Comparison of ENCODE assay signal across 12 mouse cellular contexts in the genomic region with DNA sequence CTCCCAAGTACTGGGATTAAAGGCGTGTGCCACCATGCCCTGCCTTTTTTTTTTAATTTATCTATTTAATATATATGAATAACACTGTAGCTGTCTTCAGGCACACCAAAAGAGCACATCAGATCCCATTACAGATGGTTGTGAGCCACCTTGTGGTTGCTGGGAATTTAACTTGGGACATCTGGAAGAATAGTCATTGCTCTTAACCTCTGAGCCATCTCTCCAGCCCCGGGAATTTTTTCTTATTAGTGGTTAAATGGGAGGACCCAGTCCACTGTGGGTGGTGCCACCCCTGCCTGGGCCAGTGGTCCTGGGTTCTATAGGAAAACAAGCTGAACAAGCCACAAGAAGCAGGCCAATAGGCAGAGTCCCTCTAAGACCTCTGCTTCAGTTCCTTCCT. TPM values are rescaled to one million over a fixed set of nuclear protein-coding genes. Genes with fewer than 3 reads are reported as not detected.
DNase-seq lines count a peak whose midpoint lies in the region; ATAC-seq and TF ChIP-seq lines count a peak whose summit lies in the region.
"Had no signal": no experiment of that assay in that cellular context is flagged by ENCODE, and none has a peak within 500 bp of the region (broad histone marks: within the 10 kb centered on the region; RNA-seq: fewer than 3 reads in every experiment).

No protein-coding gene starts in this region.

- H3K27me3 ChIP-seq in forebrain, postnatal 0 days (ENCODE audit: insufficient read depth, low read length), result no peaks in the 10 kb centered on the region
- H3K27me3 ChIP-seq in forebrain, embryonic 10.5 days (ENCODE audit: poor library complexity, severe bottlenecking), result no peaks in the 10 kb centered on the region
- H3K27me3 ChIP-seq: intestine, embryonic 15.5 days; limb, embryonic 13.5 days had no signal

- DNase-seq in forebrain, postnatal 0 days, result peak; percentile 27
- DNase-seq in forebrain, embryonic 10.5 days (ENCODE audit: extremely low spot score, low spot score), result no peak
- peak; percentile 22 to 29 for DNase-seq in left cerebral cortex, adult 18-20 months (ENCODE audit: low spot score in 2 of 2)
- DNase-seq in left cerebral cortex, postnatal 14 days (ENCODE audit: low spot score in 2 of 2), result no peak
- peak; percentile 37 for DNase-seq in 3134 (ENCODE audit: extremely low read depth, insufficient read length, low spot score)
- DNase-seq in brain, embryonic 14.5 days (ENCODE audit: low read depth), result no peak
- DNase-seq in retina, postnatal 1 day, result no peak
- DNase-seq: gastrocnemius, postnatal 14 days; thymus, adult 18-20 months had no signal

- TF ChIP-seq CTCF in forebrain, postnatal 0 days (IDR thresholded peaks at IDR 0.05; ENCODE audit: low read depth), result peak; percentile 57
- TF ChIP-seq CTCF in brain, embryonic 14.5 days (IDR thresholded peaks at IDR 0.05; ENCODE audit: borderline replicate concordance, extremely low read depth, insufficient read depth, insufficient read length), result peak; percentile 32; the same call in 1 of the 2 replicates

- TF ChIP-seq POLR2A in brain, embryonic 14.5 days (IDR thresholded peaks at IDR 0.05; ENCODE audit: borderline replicate concordance, extremely low read depth, insufficient read depth, insufficient read length, poor library complexity, severe bottlenecking), result no peak

- H3K4me1 ChIP-seq in forebrain, postnatal 0 days (ENCODE audit: insufficient read depth), result peaks cover 17% of the 10 kb centered on the region
- H3K4me1 ChIP-seq in forebrain, embryonic 10.5 days, result peaks cover 35% of the 10 kb centered on the region

- H3K36me3 ChIP-seq in forebrain, postnatal 0 days (ENCODE audit: insufficient read depth), result no peaks in the 10 kb centered on the region
- H3K36me3 ChIP-seq in forebrain, embryonic 10.5 days (replicated peaks), result peaks cover 3% of the 10 kb centered on the region
- H3K36me3 ChIP-seq: intestine, embryonic 15.5 days had no signal

- H3K27ac ChIP-seq in forebrain, postnatal 0 days (ENCODE audit: low read depth, low read length), result no peak overlapping the region
- H3K27ac ChIP-seq in forebrain, embryonic 10.5 days, result no peak overlapping the region

- H3K4me2 ChIP-seq in forebrain, postnatal 0 days (ENCODE audit: low read depth), result no peak overlapping the region
- H3K4me2 ChIP-seq: intestine, embryonic 15.5 days had no signal

- intact Hi-C loops in left cerebral cortex, postnatal 14 days (cut with DNase I), result loop anchor here (2.0 to 10.0 kb wide), 2 partner anchors 75 to 953 kb away; partner anchors contain the start of gene Rsrp1

- no peak overlapping the region for H3K9ac ChIP-seq in forebrain, postnatal 0 days
- H3K9ac ChIP-seq: intestine, embryonic 15.5 days; limb, embryonic 13.5 days had no signal

- no peak overlapping the region for H3K4me3 ChIP-seq in forebrain, postnatal 0 days (ENCODE audit: low read depth, low read length)
- H3K4me3 ChIP-seq in forebrain, embryonic 10.5 days, result no peak overlapping the region
- H3K4me3 ChIP-seq: intestine, embryonic 15.5 days; limb, embryonic 13.5 days had no signal

- no peak for ATAC-seq in forebrain, postnatal 0 days
- ATAC-seq in erythroid progenitor cell, adult 5-6 weeks (replicated peaks; ENCODE audit: low FRiP score, poor library complexity, severe bottlenecking), result no peak
- ATAC-seq: intestine, embryonic 15.5 days had no signal

- H3K9me3 ChIP-seq in forebrain, postnatal 0 days (ENCODE audit: low read length), result no peaks in the 10 kb centered on the region
- no peaks in the 10 kb centered on the region for H3K9me3 ChIP-seq in forebrain, embryonic 10.5 days
- H3K9me3 ChIP-seq: intestine, embryonic 15.5 days; limb, embryonic 13.5 days had no signal

- 69% methylated on average over 2 of the region's 2 CpGs for WGBS in forebrain, postnatal 0 days
- WGBS in forebrain, embryonic 10.5 days, result 73% methylated on average over 2 of the region's 2 CpGs

RNA-seq across cellular contexts. Expression of gene Pnrc2, which starts 4.1 kb away (rescaled TPM):
- 64.4 and 75.0 TPM in 2 replicates for total RNA-seq in forebrain, postnatal 0 days (2014; rRNA removed)
- 60.9 and 73.0 TPM in 2 replicates for polyA plus RNA-seq in forebrain, postnatal 0 days (2015; fragmentation: Nextera tagmentation; extraction: Ambion mirVana)
- 205 and 219 TPM in 2 replicates for polyA plus RNA-seq in forebrain, embryonic 10.5 days (2016; fragmentation: Nextera tagmentation; extraction: Ambion mirVana)
- total RNA-seq in left cerebral cortex, adult 18-20 months (2021), result 10 to 100 TPM; 39.6 to 52.7 TPM
- 10 to 100 TPM; 48.8 to 49.7 TPM for total RNA-seq in left cerebral cortex, postnatal 14 days (2021)
- 67.1 and 74.4 TPM in 2 replicates for polyA plus RNA-seq in brain, embryonic 14.5 days (2012; rRNA removed)
- total RNA-seq in erythroid progenitor cell, adult 5-6 weeks (2015; ENCODE audit: low replicate concordance), result 245 and 298 TPM in 2 replicates
- 215 and 282 TPM in 2 replicates for total RNA-seq in erythroid progenitor cell, adult 5-6 weeks (2017; ENCODE audit: low replicate concordance)

RNA-seq across cellular contexts. Expression of gene Cnr2, which starts 17.5 kb away (rescaled TPM):
- 0.24 and 0.31 TPM in 2 replicates for total RNA-seq in forebrain, postnatal 0 days (2014; rRNA removed)
- polyA plus RNA-seq in forebrain, postnatal 0 days (2015; fragmentation: Nextera tagmentation; extraction: Ambion mirVana), result 0.17 TPM in 1 of 2 replicates, not detected in the other
- polyA plus RNA-seq in forebrain, embryonic 10.5 days (2016; fragmentation: Nextera tagmentation; extraction: Ambion mirVana), result 0.30 and 0.48 TPM in 2 replicates
- not detected for total RNA-seq in left cerebral cortex, adult 18-20 months (2021)
- total RNA-seq in left cerebral cortex, postnatal 14 days (2021), result under 1 TPM in 1 of 2 experiments, not detected in 1; 0.09 TPM
- 0.19 and 0.25 TPM in 2 replicates for polyA plus RNA-seq in brain, embryonic 14.5 days (2012; rRNA removed)
- total RNA-seq in erythroid progenitor cell, adult 5-6 weeks (2015; ENCODE audit: low replicate concordance), result 4.3 and 5.0 TPM in 2 replicates
- total RNA-seq in erythroid progenitor cell, adult 5-6 weeks (2017; ENCODE audit: low replicate concordance), result 1.7 and 3.4 TPM in 2 replicates

RNA-seq across cellular contexts. Expression of gene Srsf10, which starts 22.2 kb away (rescaled TPM):
- total RNA-seq in forebrain, postnatal 0 days (2014; rRNA removed), result 96.4 and 114 TPM in 2 replicates
- polyA plus RNA-seq in forebrain, postnatal 0 days (2015; fragmentation: Nextera tagmentation; extraction: Ambion mirVana), result 131 and 143 TPM in 2 replicates
- 383 and 421 TPM in 2 replicates for polyA plus RNA-seq in forebrain, embryonic 10.5 days (2016; fragmentation: Nextera tagmentation; extraction: Ambion mirVana)
- 10 to 100 TPM; 72.3 to 76.1 TPM for total RNA-seq in left cerebral cortex, adult 18-20 months (2021)
- 10 to 100 TPM; 71.0 to 77.4 TPM for total RNA-seq in left cerebral cortex, postnatal 14 days (2021)
- 128 and 142 TPM in 2 replicates for polyA plus RNA-seq in brain, embryonic 14.5 days (2012; rRNA removed)
- 410 and 552 TPM in 2 replicates for total RNA-seq in erythroid progenitor cell, adult 5-6 weeks (2015; ENCODE audit: low replicate concordance)
- 431 and 814 TPM in 2 replicates for total RNA-seq in erythroid progenitor cell, adult 5-6 weeks (2017; ENCODE audit: low replicate concordance)

RNA-seq across cellular contexts. Expression of gene Fuca1, which starts 42.8 kb away (rescaled TPM):
- total RNA-seq in forebrain, postnatal 0 days (2014; rRNA removed), result 30.9 and 33.2 TPM in 2 replicates
- 67.7 and 75.2 TPM in 2 replicates for polyA plus RNA-seq in forebrain, postnatal 0 days (2015; fragmentation: Nextera tagmentation; extraction: Ambion mirVana)
- 46.4 and 52.4 TPM in 2 replicates for polyA plus RNA-seq in forebrain, embryonic 10.5 days (2016; fragmentation: Nextera tagmentation; extraction: Ambion mirVana)
- total RNA-seq in left cerebral cortex, adult 18-20 months (2021), result 10 to 100 TPM; 33.6 to 36.5 TPM
- 10 to 100 TPM; 34.0 to 39.0 TPM for total RNA-seq in left cerebral cortex, postnatal 14 days (2021)
- polyA plus RNA-seq in brain, embryonic 14.5 days (2012; rRNA removed), result 41.7 and 43.1 TPM in 2 replicates
- 23.1 and 45.3 TPM in 2 replicates for total RNA-seq in erythroid progenitor cell, adult 5-6 weeks (2015; ENCODE audit: low replicate concordance)
- total RNA-seq in erythroid progenitor cell, adult 5-6 weeks (2017; ENCODE audit: low replicate concordance), result 38.9 and 50.2 TPM in 2 replicates

Comparison
In these comparisons a context has a peak if more than half of its experiments do, and no peak if none do; other contexts are left out.
1. DNase-seq: peak in forebrain, postnatal 0 days (single experiment), left cerebral cortex, adult 18-20 months (2 of 2) and 3134 (single experiment); none in forebrain, embryonic 10.5 days (single experiment), left cerebral cortex, postnatal 14 days (0 of 2), brain, embryonic 14.5 days (single experiment) and retina, postnatal 1 day (single experiment).